Mouse (Mus musculus) hindbrain, embryonic 10.5 days (tissue): ENCODE results near the gene Usp49. TPM values are rescaled to one million over a fixed set of nuclear protein-coding genes. Genes with fewer than 3 reads are reported as not detected.

Source experiments
- DNase-seq: peaks from one replicate; pipeline ENCODE4 v3.0.0-alpha.2; 2017; ENCODE audit warnings: low spot score
- H3K27ac ChIP-seq: fragments of 300-500 bp; sonication (generic); 2 replicates; pipeline ENCODE4 v1.5.1; 2016; ENCODE audit warnings: mild to moderate bottlenecking, moderate library complexity
- H3K27me3 ChIP-seq: fragments of 300-500 bp; sonication (generic); 2 replicates; pipeline ENCODE4 v1.6.1; 2016; ENCODE audit warnings: mild to moderate bottlenecking; ENCODE audit not compliant: poor library complexity, insufficient read depth, severe bottlenecking
- H3K36me3 ChIP-seq: fragments of 300-500 bp; sonication (generic); 2 replicates; pipeline ENCODE4 v1.6.1; 2016; ENCODE audit warnings: mild to moderate bottlenecking, moderate library complexity
- H3K4me1 ChIP-seq: fragments of 300-500 bp; sonication (generic); replicated peaks from 2 replicates; pipeline ENCODE4 v1.6.1; 2016; ENCODE audit warnings: mild to moderate bottlenecking
- H3K4me3 ChIP-seq: fragments of 300-500 bp; sonication (generic); 2 replicates; pipeline ENCODE4 v1.5.1; 2016; ENCODE audit warnings: mild to moderate bottlenecking, moderate library complexity
- H3K9me3 ChIP-seq: fragments of 300-500 bp; sonication (generic); 2 replicates; pipeline ENCODE4 v1.6.1; 2016; ENCODE audit warnings: mild to moderate bottlenecking, moderate library complexity
- WGBS: fragments of 180-500 bp; shearing (Covaris S2); methylation state at CpG from one replicate; pipeline ENCODE4 v1.1.7; 2016; 5-methylcytosine and 5-hydroxymethylcytosine counted together
- polyA plus RNA-seq: library from polyadenylated mRNA; unstranded; fragments of >200 nt; fragmentation: Nextera tagmentation; extraction: Ambion mirVana; gene quantifications from 2 replicates; pipeline ENCODE4 v1.2.1, GENCODE M21; 2016

Usp49 gene
- polyA plus RNA-seq, 1 experiment from 2014 or later: 8.4 TPM

- peaks cover 12% of the 10 kb centered on the region; the same call in 1 of the 2 replicates for H3K36me3 ChIP-seq
- H3K4me3 ChIP-seq: peak overlapping the region; percentile 78
- H3K27me3 ChIP-seq: peaks cover 51% of the 10 kb centered on the region
Observed at GRCm38 (mm10) chr17:47693671-47694441, 63.4 kb downstream of the Usp49 start.

GRCm38 (mm10) chr17:47694442-47694502, 63.8 kb downstream of the Usp49 start, which contains the start of gene Gm21981:
Gene Gm21981 (minus strand): TSS chr17:47694455.
- Histone ChIP-seq H3K4me3 (peak within 1 kb of the TSS; percentile 78), H3K4me1 (peaks cover 37% of the 10 kb centered on the region), H3K27ac (peak within 1 kb of the TSS; percentile 94), H3K27me3 (peaks cover 51% of the 10 kb centered on the region), H3K36me3 (peaks cover 16% of the 10 kb centered on the region; the same call in 1 of the 2 replicates), H3K9me3 (no peaks in the 10 kb centered on the region)
- 2% methylated on average over 3 of the region's 3 CpGs for WGBS
- no peak for DNase-seq

More at GRCm38 (mm10) chr17:47693671-47694441, 63.4 kb downstream of the Usp49 start:
- no peak for DNase-seq
- 35% methylated on average over 13 of the region's 13 CpGs for WGBS
- Histone ChIP-seq H3K9me3 (no peaks in the 10 kb centered on the region), H3K27ac (peak overlapping the region; percentile 94), H3K4me1 (peaks cover 41% of the 10 kb centered on the region)

GRCm38 (mm10) chr17:47694503-47695336, 64.2 kb downstream of the Usp49 start, which contains the start of gene Prickle4:
Gene Prickle4 (minus strand): TSS chr17:47694736.
- under 1% methylated on average over 82 of the region's 82 CpGs for WGBS
- Histone ChIP-seq H3K27me3 (peaks cover 47% of the 10 kb centered on the region), H3K9me3 (no peaks in the 10 kb centered on the region), H3K27ac (peak within 1 kb of the TSS; percentile 94), H3K4me1 (peaks cover 33% of the 10 kb centered on the region), H3K36me3 (peaks cover 21% of the 10 kb centered on the region), H3K4me3 (peak within 1 kb of the TSS; percentile 78)
- DNase-seq: peak; percentile 99

GRCm38 (mm10) chr17:47695337-47695710, 64.8 kb downstream of the Usp49 start:
- Histone ChIP-seq H3K27ac (peak overlapping the region; percentile 94), H3K9me3 (no peaks in the 10 kb centered on the region), H3K36me3 (peaks cover 27% of the 10 kb centered on the region), H3K27me3 (peaks cover 41% of the 10 kb centered on the region), H3K4me3 (peak overlapping the region; percentile 78), H3K4me1 (peaks cover 27% of the 10 kb centered on the region)
- WGBS: under 1% methylated on average over 23 of the region's 23 CpGs
- no peak for DNase-seq

GRCm38 (mm10) chr17:47698156-47698555, 67.7 kb downstream of the Usp49 start:
- 82% methylated on average over 10 of the region's 10 CpGs for WGBS
- Histone ChIP-seq H3K36me3 (peaks cover 49% of the 10 kb centered on the region), H3K4me1 (peaks cover 24% of the 10 kb centered on the region), H3K27ac (no peak overlapping the region), H3K9me3 (no peaks in the 10 kb centered on the region), H3K27me3 (peaks cover 30% of the 10 kb centered on the region), H3K4me3 (no peak overlapping the region)
- no peak for DNase-seq

GRCm38 (mm10) chr17:47699055-47699454, 68.6 kb downstream of the Usp49 start:
- H3K9me3 ChIP-seq: no peaks in the 10 kb centered on the region
- 88% methylated on average over 2 of the region's 2 CpGs for whole genome bisulfite sequencing
- peaks cover 29% of the 10 kb centered on the region for H3K27me3 ChIP-seq
- DNase-seq: no peak
- no peak overlapping the region for H3K27ac ChIP-seq
- peaks cover 22% of the 10 kb centered on the region for H3K4me1 ChIP-seq
- H3K36me3 ChIP-seq: peaks cover 57% of the 10 kb centered on the region
- H3K4me3 ChIP-seq: no peak overlapping the region

GRCm38 (mm10) chr17:47701793-47702192, 71.3 kb downstream of the Usp49 start:
- Histone ChIP-seq H3K27me3 (peaks cover 38% of the 10 kb centered on the region), H3K4me3 (no peak overlapping the region), H3K9me3 (no peaks in the 10 kb centered on the region), H3K36me3 (peaks cover 57% of the 10 kb centered on the region), H3K27ac (no peak overlapping the region), H3K4me1 (peaks cover 10% of the 10 kb centered on the region)
- no peak for DNase-seq
- 82% methylated on average over 9 of the region's 9 CpGs for WGBS

- Histone ChIP-seq H3K4me1 (peaks cover 10% of the 10 kb centered on the region), H3K36me3 (peaks cover 56% of the 10 kb centered on the region), H3K27ac (no peak overlapping the region), H3K27me3 (peaks cover 38% of the 10 kb centered on the region), H3K9me3 (no peaks in the 10 kb centered on the region), H3K4me3 (no peak overlapping the region)
- WGBS: 42% methylated on average over 28 of the region's 28 CpGs
- DNase-seq: no peak
Observed at GRCm38 (mm10) chr17:47702548-47703345, 72.3 kb downstream of the Usp49 start.

- DNase-seq: peak; percentile 20
- WGBS: 22% methylated on average over 20 of the region's 20 CpGs
- Histone ChIP-seq H3K27me3 (peaks cover 38% of the 10 kb centered on the region), H3K4me1 (peaks cover 10% of the 10 kb centered on the region), H3K36me3 (peaks cover 47% of the 10 kb centered on the region), H3K27ac (0 out of 2 replicates have a peak overlapping the region, but pooled peaks have one; percentile 50), H3K4me3 (no peak overlapping the region), H3K9me3 (no peaks in the 10 kb centered on the region)
Observed at GRCm38 (mm10) chr17:47703556-47703955, 73.1 kb downstream of the Usp49 start.

- Histone ChIP-seq H3K36me3 (peaks cover 37% of the 10 kb centered on the region), H3K27ac (no peak overlapping the region), H3K4me1 (peaks cover 10% of the 10 kb centered on the region), H3K4me3 (no peak overlapping the region), H3K9me3 (no peaks in the 10 kb centered on the region), H3K27me3 (peaks cover 38% of the 10 kb centered on the region)
- 86% methylated on average over 4 of the region's 4 CpGs for WGBS
- no peak for DNase-seq
Observed at GRCm38 (mm10) chr17:47704692-47705091, 74.2 kb downstream of the Usp49 start.

GRCm38 (mm10) chr17:47706196-47706595, 75.7 kb downstream of the Usp49 start:
- DNase-seq: no peak
- WGBS: 80% methylated on average over 1 of the region's 1 CpGs
- Histone ChIP-seq H3K27me3 (peaks cover 38% of the 10 kb centered on the region), H3K4me3 (no peak overlapping the region), H3K27ac (no peak overlapping the region), H3K4me1 (peaks cover 14% of the 10 kb centered on the region), H3K9me3 (no peaks in the 10 kb centered on the region), H3K36me3 (peaks cover 27% of the 10 kb centered on the region)

- H3K4me3 ChIP-seq: no peak overlapping the region
- no peaks in the 10 kb centered on the region for H3K9me3 ChIP-seq
- H3K27ac ChIP-seq: no peak overlapping the region
- DNase-seq: no peak
- peaks cover 22% of the 10 kb centered on the region for H3K27me3 ChIP-seq
- WGBS: 88% methylated on average over 3 of the region's 3 CpGs
- H3K36me3 ChIP-seq: peaks cover 10% of the 10 kb centered on the region
- peaks cover 22% of the 10 kb centered on the region for H3K4me1 ChIP-seq
Observed at GRCm38 (mm10) chr17:47707961-47708360, 77.5 kb downstream of the Usp49 start.
